Mouse (Mus musculus): ENCODE measurements at regions not wholly inside any gene's neighbourhood (a gene's known extent, or its start where the extent isn't known, plus 50 kb on each side); places are given as distances from the start of the nearest gene placed in this dataset.

GRCm38 (mm10) chr15:49229063-49229462 lies 4655.6 kb upstream of the Gm7489 start:
- TF ChIP-seq CTCF (IDR thresholded peaks at IDR 0.05; ENCODE audit: low read depth, low read length) (no peak), TAL1 (conservative IDR thresholded peaks at IDR 0.05; ENCODE audit: low read depth, low read length) (no peak), GATA1 (IDR thresholded peaks at IDR 0.05; ENCODE audit: borderline replicate concordance, low read length) (no peak)
